Mouse (Mus musculus) midbrain, embryonic 13.5 days (tissue): Measurements from ENCODE around the gene Mphosph10. TPM values are rescaled to one million over a fixed set of nuclear protein-coding genes. Genes with fewer than 3 reads are reported as not detected.

Source experiments
- ATAC-seq: fragments of 200-750 bp; cut with Nextera tagmentation; 2 replicates; pipeline ENCODE4 v1.8.0; 2017; ENCODE audit warnings: mild to moderate bottlenecking, moderate TSS enrichment, moderate library complexity
- H3K27ac ChIP-seq: fragments of 300-500 bp; sonication (generic); 2 replicates; pipeline ENCODE4 v1.5.1; 2015; ENCODE audit warnings: inconsistent platforms, mild to moderate bottlenecking, moderate library complexity
- H3K27me3 ChIP-seq: fragments of 300-500 bp; sonication (generic); 2 replicates; pipeline ENCODE4 v1.6.1; 2015; ENCODE audit warnings: mild to moderate bottlenecking, inconsistent platforms
- H3K36me3 ChIP-seq: fragments of 300-500 bp; sonication (generic); 2 replicates; pipeline ENCODE4 v1.6.1; 2015; ENCODE audit warnings: mild to moderate bottlenecking, inconsistent platforms
- H3K4me1 ChIP-seq: fragments of 300-500 bp; sonication (generic); replicated peaks from 2 replicates; pipeline ENCODE4 v1.6.1; 2015; ENCODE audit warnings: inconsistent platforms
- H3K4me2 ChIP-seq: fragments of 300-500 bp; sonication (generic); replicated peaks from 2 replicates; pipeline ENCODE4 v1.6.1; 2015; ENCODE audit warnings: moderate library complexity, mild to moderate bottlenecking, inconsistent platforms
- H3K4me3 ChIP-seq: fragments of 300-500 bp; sonication (generic); replicated peaks from 2 replicates; pipeline ENCODE4 v1.5.1; 2015; ENCODE audit warnings: mild to moderate bottlenecking, inconsistent platforms
- H3K9ac ChIP-seq: fragments of 300-500 bp; sonication (generic); replicated peaks from 2 replicates; pipeline ENCODE4 v1.6.1; 2015; ENCODE audit warnings: mild to moderate bottlenecking, inconsistent platforms
- H3K9me3 ChIP-seq: fragments of 300-500 bp; sonication (generic); 2 replicates; pipeline ENCODE4 v1.6.1; 2016; ENCODE audit warnings: mild to moderate bottlenecking, inconsistent platforms
- WGBS: fragments of 180-500 bp; shearing (Covaris S2); methylation state at CpG from one replicate; pipeline ENCODE4 v1.1.7; 2015; 5-methylcytosine and 5-hydroxymethylcytosine counted together
- polyA plus RNA-seq: library from polyadenylated mRNA; unstranded; fragments of >200 nt; fragmentation: Nextera tagmentation; extraction: Ambion mirVana; gene quantifications from 2 replicates; pipeline ENCODE4 v1.2.1, GENCODE M21; 2015

Gene Mphosph10
- polyA plus RNA-seq = 31.1 and 34.3 TPM in 2 replicates

GRCm38 (mm10) chr7:64392122-64392818 is at the start of gene Mphosph10, which contains the start of gene Mcee:
Mphosph10 (minus strand) TSS chr7:64392268.
Mcee (plus strand) TSS chr7:64392607.
- peak within 1 kb of the TSS; percentile 75 for H3K4me3 ChIP-seq

GRCm38 (mm10) chr7:64440519-64440918 is 48.5 kb upstream of the Mphosph10 start:
- Histone ChIP-seq H3K4me2 (no peak overlapping the region), H3K4me1 (peaks cover 11% of the 10 kb centered on the region; the same call in 1 of the 2 replicates), H3K4me3 (no peak overlapping the region), H3K27me3 (no peaks in the 10 kb centered on the region), H3K9me3 (no peaks in the 10 kb centered on the region), H3K36me3 (no peaks in the 10 kb centered on the region), H3K9ac (no peak overlapping the region), H3K27ac (0 out of 2 replicates have a peak overlapping the region, but pooled peaks have one; percentile 41)
- ATAC-seq = no peak
- WGBS = 81% methylated on average over 8 of the region's 8 CpGs

More at GRCm38 (mm10) chr7:64392122-64392818, at the start of gene Mphosph10, which contains the start of gene Mcee:
- Histone ChIP-seq H3K4me2 (peak within 1 kb of the TSS; percentile 96), H3K9me3 (no peaks in the 10 kb centered on the region), H3K27ac (peak within 1 kb of the TSS; percentile 45; the same call in 1 of the 2 replicates), H3K27me3 (no peaks in the 10 kb centered on the region), H3K36me3 (peaks cover 16% of the 10 kb centered on the region), H3K4me1 (peaks cover 21% of the 10 kb centered on the region), H3K9ac (peak within 1 kb of the TSS; percentile 73)
- WGBS = under 1% methylated on average over 54 of the region's 54 CpGs
- peak; percentile 98 for ATAC-seq

- Histone ChIP-seq H3K4me2 (no peak overlapping the region), H3K4me1 (peaks cover 11% of the 10 kb centered on the region; the same call in 1 of the 2 replicates), H3K36me3 (no peaks in the 10 kb centered on the region), H3K9ac (no peak overlapping the region), H3K9me3 (no peaks in the 10 kb centered on the region), H3K4me3 (no peak overlapping the region), H3K27me3 (no peaks in the 10 kb centered on the region), H3K27ac (0 out of 2 replicates have a peak overlapping the region, but pooled peaks have one; percentile 41)
- peak; percentile 66; the same call in 1 of the 2 replicates for ATAC-seq
- 60% methylated on average over 5 of the region's 5 CpGs for WGBS
Observed at GRCm38 (mm10) chr7:64439595-64440518, 47.8 kb upstream of the Mphosph10 start.

GRCm38 (mm10) chr7:64424861-64425260 is 32.8 kb upstream of the Mphosph10 start:
- H3K27ac ChIP-seq = no peak overlapping the region
- no peak for ATAC-seq
- H3K4me2 ChIP-seq = no peak overlapping the region
- no peaks in the 10 kb centered on the region for H3K9me3 ChIP-seq
- no peaks in the 10 kb centered on the region for H3K27me3 ChIP-seq
- no peaks in the 10 kb centered on the region for H3K36me3 ChIP-seq
- H3K9ac ChIP-seq = no peak overlapping the region
- no peak overlapping the region for H3K4me3 ChIP-seq
- peaks cover 4% of the 10 kb centered on the region; the same call in 1 of the 2 replicates for H3K4me1 ChIP-seq
- 64% methylated on average over 5 of the region's 5 CpGs for WGBS

GRCm38 (mm10) chr7:64403989-64404388 is 11.9 kb upstream of the Mphosph10 start:
- ATAC-seq = no peak
- Histone ChIP-seq H3K4me1 (no peaks in the 10 kb centered on the region), H3K4me2 (no peak overlapping the region), H3K27ac (no peak overlapping the region), H3K27me3 (no peaks in the 10 kb centered on the region), H3K9ac (no peak overlapping the region), H3K9me3 (no peaks in the 10 kb centered on the region), H3K4me3 (no peak overlapping the region), H3K36me3 (no peaks in the 10 kb centered on the region)
- WGBS = 92% methylated on average over 8 of the region's 8 CpGs

- no peak overlapping the region for H3K4me3 ChIP-seq
- H3K36me3 ChIP-seq = no peaks in the 10 kb centered on the region
- no peak overlapping the region for H3K27ac ChIP-seq
- H3K27me3 ChIP-seq = no peaks in the 10 kb centered on the region
- WGBS = 93% methylated on average over 4 of the region's 4 CpGs
- no peak overlapping the region for H3K9ac ChIP-seq
- H3K4me2 ChIP-seq = no peak overlapping the region
- H3K9me3 ChIP-seq = no peaks in the 10 kb centered on the region
- ATAC-seq = no peak
- H3K4me1 ChIP-seq = no peaks in the 10 kb centered on the region
Observed at GRCm38 (mm10) chr7:64402452-64402851, 10.4 kb upstream of the Mphosph10 start.

- Histone ChIP-seq H3K36me3 (no peaks in the 10 kb centered on the region), H3K9me3 (no peaks in the 10 kb centered on the region), H3K4me2 (no peak overlapping the region), H3K4me1 (no peaks in the 10 kb centered on the region), H3K4me3 (no peak overlapping the region), H3K27ac (no peak overlapping the region), H3K27me3 (no peaks in the 10 kb centered on the region), H3K9ac (no peak overlapping the region)
- no peak for ATAC-seq
- WGBS = 94% methylated on average over 1 of the region's 1 CpGs
Observed at GRCm38 (mm10) chr7:64400725-64401124, 8.7 kb upstream of the Mphosph10 start.

GRCm38 (mm10) chr7:64392819-64393151 is 717 bp upstream of the Mphosph10 start:
- peak overlapping the region; percentile 67 for H3K9ac ChIP-seq
- H3K36me3 ChIP-seq = peaks cover 14% of the 10 kb centered on the region
- no peak for ATAC-seq
- peak overlapping the region; percentile 45; the same call in 1 of the 2 replicates for H3K27ac ChIP-seq
- peak overlapping the region; percentile 75 for H3K4me3 ChIP-seq
- WGBS = under 1% methylated on average over 15 of the region's 15 CpGs
- peaks cover 21% of the 10 kb centered on the region for H3K4me1 ChIP-seq
- no peaks in the 10 kb centered on the region for H3K9me3 ChIP-seq
- H3K27me3 ChIP-seq = no peaks in the 10 kb centered on the region
- H3K4me2 ChIP-seq = peak overlapping the region; percentile 96

- WGBS = 2% methylated on average over 8 of the region's 8 CpGs
- ATAC-seq = 0 out of 2 replicates have a peak, but pooled peaks have one; percentile 0
- H3K9me3 ChIP-seq = no peaks in the 10 kb centered on the region
- H3K9ac ChIP-seq = peak overlapping the region; percentile 73
- peak overlapping the region; percentile 96 for H3K4me2 ChIP-seq
- peak overlapping the region; percentile 75 for H3K4me3 ChIP-seq
- H3K36me3 ChIP-seq = peaks cover 24% of the 10 kb centered on the region
- no peaks in the 10 kb centered on the region for H3K27me3 ChIP-seq
- H3K27ac ChIP-seq = peak overlapping the region; percentile 45; the same call in 1 of the 2 replicates
- H3K4me1 ChIP-seq = peaks cover 21% of the 10 kb centered on the region
Observed at GRCm38 (mm10) chr7:64391479-64391878, 589 bp downstream of the Mphosph10 start.

- WGBS = 4% methylated on average over 27 of the region's 27 CpGs
- H3K4me3 ChIP-seq = peak within 1 kb of the TSS; percentile 69
Observed at GRCm38 (mm10) chr7:64373830-64374562, 18.1 kb downstream of the Mphosph10 start, which contains the start of gene Fan1. Fan1 (minus strand) TSS chr7:64374095.

GRCm38 (mm10) chr7:64373147-64373829 is 18.8 kb downstream of the Mphosph10 start:
- peak overlapping the region; percentile 68 for H3K4me2 ChIP-seq
- H3K4me3 ChIP-seq = peak overlapping the region; percentile 69
- ATAC-seq = peak; percentile 53
- H3K9me3 ChIP-seq = no peaks in the 10 kb centered on the region
- peaks cover 15% of the 10 kb centered on the region for H3K4me1 ChIP-seq
- 15% methylated on average over 18 of the region's 18 CpGs for WGBS
- H3K27ac ChIP-seq = peak overlapping the region; percentile 93
- peaks cover 34% of the 10 kb centered on the region for H3K36me3 ChIP-seq
- H3K9ac ChIP-seq = peak overlapping the region; percentile 71
- no peaks in the 10 kb centered on the region for H3K27me3 ChIP-seq

More at GRCm38 (mm10) chr7:64373830-64374562, 18.1 kb downstream of the Mphosph10 start, which contains the start of gene Fan1:
- Histone ChIP-seq H3K4me2 (peak within 1 kb of the TSS; percentile 68), H3K4me1 (peaks cover 15% of the 10 kb centered on the region), H3K9me3 (no peaks in the 10 kb centered on the region), H3K9ac (peak within 1 kb of the TSS; percentile 71), H3K27ac (peak within 1 kb of the TSS; percentile 93), H3K27me3 (no peaks in the 10 kb centered on the region), H3K36me3 (peaks cover 35% of the 10 kb centered on the region)
- ATAC-seq = peak; percentile 98
